Mouse (Mus musculus) limb, embryonic 11.5 days (tissue): ENCODE measurements around the gene Pbsn. TPM values are rescaled to one million over a fixed set of nuclear protein-coding genes. Genes with fewer than 3 reads are reported as not detected.

Source experiments
- ATAC-seq: fragments of 200-750 bp; cut with Nextera tagmentation; 2 replicates; pipeline ENCODE4 v1.8.0; 2017; ENCODE audit warnings: low read depth; ENCODE audit not compliant: insufficient number of reproducible peaks, low FRiP score, low TSS enrichment
- DNase-seq: peaks from one replicate; pipeline ENCODE4 v3.0.0-alpha.2; 2015; ENCODE audit warnings: low spot score
- H3K27ac ChIP-seq: fragments of 300-500 bp; sonication (generic); replicated peaks from 2 replicates; pipeline ENCODE4 v1.5.1; 2014; ENCODE audit warnings: low read depth, mild to moderate bottlenecking, low read length
- H3K27me3 ChIP-seq: fragments of 300-500 bp; sonication (generic); 2 replicates; pipeline ENCODE4 v1.6.1; 2014; ENCODE audit warnings: mild to moderate bottlenecking, low read length, mixed read lengths; ENCODE audit not compliant: control insufficient read depth, insufficient read depth
- H3K36me3 ChIP-seq: fragments of 300-500 bp; sonication (generic); 2 replicates; pipeline ENCODE4 v1.6.1; 2014; ENCODE audit warnings: mild to moderate bottlenecking, low read length, moderate library complexity, mixed read lengths; ENCODE audit not compliant: control insufficient read depth, insufficient read depth
- H3K4me1 ChIP-seq: fragments of 300-500 bp; sonication (generic); 2 replicates; pipeline ENCODE4 v1.6.1; 2014; ENCODE audit warnings: low read length, mixed read lengths; ENCODE audit not compliant: control insufficient read depth, insufficient read depth
- H3K4me2 ChIP-seq: fragments of 300-500 bp; sonication (generic); 2 replicates; pipeline ENCODE4 v1.6.1; 2014; ENCODE audit warnings: low read depth, mild to moderate bottlenecking, moderate library complexity; ENCODE audit not compliant: severe bottlenecking
- H3K4me3 ChIP-seq: fragments of 300-500 bp; sonication (generic); 2 replicates; pipeline ENCODE4 v1.5.1; 2014; ENCODE audit warnings: low read depth, low read length
- H3K9ac ChIP-seq: fragments of 300-500 bp; sonication (generic); 2 replicates; pipeline ENCODE4 v1.6.1; 2014; ENCODE audit warnings: mild to moderate bottlenecking, low read length
- H3K9me3 ChIP-seq: fragments of 300-500 bp; sonication (generic); 2 replicates; pipeline ENCODE4 v1.6.1; 2016; ENCODE audit warnings: low read length; ENCODE audit not compliant: control insufficient read depth
- WGBS: fragments of 180-500 bp; shearing (Covaris S2); extraction: QIAGEN DNeasy Blood & Tissue Kit; methylation state at CpG from one replicate; pipeline ENCODE4 v1.1.7; 2014; 5-methylcytosine and 5-hydroxymethylcytosine counted together
- polyA plus RNA-seq: library from polyadenylated mRNA; unstranded; fragments of >200 nt; fragmentation: Nextera tagmentation; extraction: Ambion mirVana; gene quantifications from 2 replicates; pipeline ENCODE4 v1.2.1, GENCODE M21; 2014

The Pbsn gene
- polyA plus RNA-seq, 1 experiment from 2014 or later: not detected

DNA sequence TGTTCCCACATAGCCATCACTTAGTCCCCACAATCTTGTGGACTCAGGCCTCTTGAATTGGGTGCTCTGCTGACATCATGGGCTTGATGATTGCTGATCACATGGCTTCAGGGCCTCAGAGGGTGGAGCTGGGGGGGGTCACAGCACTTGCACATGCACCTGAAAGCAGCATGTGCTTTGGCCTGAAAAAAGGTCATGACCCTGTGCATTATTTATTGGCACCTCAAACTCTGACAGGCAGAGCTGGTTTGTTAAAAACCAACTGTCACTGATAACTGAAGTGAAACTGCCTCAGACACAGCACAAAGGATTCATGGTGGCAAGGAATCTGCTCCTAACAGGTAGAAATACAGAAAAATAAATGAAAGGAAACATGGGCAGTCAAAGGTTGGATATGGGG is 55.6 kb downstream of the Pbsn start:
- Histone ChIP-seq H3K9me3 (no peaks in the 10 kb centered on the region), H3K36me3 (no peaks in the 10 kb centered on the region), H3K4me2 (no peak overlapping the region), H3K27me3 (no peaks in the 10 kb centered on the region), H3K27ac (no peak overlapping the region), H3K4me1 (no peaks in the 10 kb centered on the region), H3K4me3 (no peak overlapping the region), H3K9ac (no peak overlapping the region)
- no peak for ATAC-seq
- no peak for DNase-seq

DNA sequence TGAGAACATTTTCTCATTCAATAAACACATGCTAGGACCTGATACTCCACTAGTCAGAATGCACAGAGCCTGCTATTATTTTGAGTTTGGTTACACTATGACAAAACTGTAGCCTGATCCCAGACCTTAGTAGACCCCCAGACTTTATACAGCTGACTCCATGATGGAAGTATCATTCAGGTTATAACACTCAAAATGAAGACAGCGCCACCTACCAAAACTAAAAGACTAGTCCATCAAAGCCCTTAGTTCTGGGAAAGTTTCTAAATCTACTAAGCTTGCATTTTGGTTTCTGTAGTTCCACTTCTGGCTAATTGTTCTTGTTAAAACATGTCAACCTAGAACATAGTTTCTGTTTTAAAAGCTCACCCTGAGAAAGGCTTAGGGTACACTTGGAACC is 56.5 kb downstream of the Pbsn start:
- Histone ChIP-seq H3K9ac (no peak overlapping the region), H3K27me3 (no peaks in the 10 kb centered on the region), H3K9me3 (no peaks in the 10 kb centered on the region), H3K27ac (no peak overlapping the region), H3K4me2 (no peak overlapping the region), H3K4me1 (no peaks in the 10 kb centered on the region), H3K36me3 (no peaks in the 10 kb centered on the region), H3K4me3 (no peak overlapping the region)
- ATAC-seq (no peak), DNase-seq (no peak)
- 63% methylated on average over 1 of the region's 1 CpGs for WGBS

DNA sequence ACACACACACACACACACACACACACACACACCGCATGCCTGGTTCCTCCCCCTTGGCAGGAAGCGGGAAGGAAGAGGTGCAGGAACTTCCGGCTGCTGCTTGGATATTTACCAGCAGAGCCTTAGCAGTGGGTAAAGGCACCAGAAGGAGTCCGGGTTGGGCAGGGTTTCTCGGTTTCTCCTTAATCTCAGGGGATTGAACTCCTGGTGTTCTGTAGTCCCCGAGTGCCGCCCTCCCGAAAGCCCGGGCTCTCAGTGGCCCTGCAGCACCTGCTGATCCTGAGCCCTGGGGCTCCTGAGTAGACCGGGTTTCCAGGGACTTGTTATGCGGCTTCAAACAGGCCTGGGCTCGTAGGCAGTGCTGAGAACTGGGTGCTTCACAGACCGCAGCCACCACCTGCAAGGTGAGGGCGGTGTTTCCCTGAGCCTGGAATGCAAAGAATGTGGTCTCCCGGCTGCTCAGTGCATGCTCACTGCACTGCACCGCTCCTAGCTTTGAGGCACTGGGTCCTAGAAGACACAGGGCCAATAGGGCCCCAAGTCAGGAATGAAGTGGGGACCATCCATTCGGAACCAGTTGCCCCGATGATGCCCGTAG is 57.1 kb downstream of the Pbsn start, which contains the start of gene Prkx:
Prkx (minus strand) TSS at position 41 of the 598 bp plus-strand sequence.
- H3K4me3 ChIP-seq: peak within 1 kb of the TSS; percentile 49
- no peaks in the 10 kb centered on the region for H3K9me3 ChIP-seq
- DNase-seq (peak; percentile 50), ATAC-seq (peak; percentile 79)
- peak within 1 kb of the TSS; percentile 58 for H3K9ac ChIP-seq
- H3K4me1 ChIP-seq: no peaks in the 10 kb centered on the region
- H3K27ac ChIP-seq: peak within 1 kb of the TSS; percentile 8; the same call in 1 of the 2 replicates
- WGBS: 31% methylated on average over 18 of the region's 19 CpGs
- peak within 1 kb of the TSS; percentile 56 for H3K4me2 ChIP-seq
- H3K36me3 ChIP-seq: no peaks in the 10 kb centered on the region
- H3K27me3 ChIP-seq: no peaks in the 10 kb centered on the region

GRCm38 (mm10) chrX:77795858-77796174 is 57.6 kb downstream of the Pbsn start:
- Histone ChIP-seq H3K4me3 (peak overlapping the region; percentile 49), H3K9me3 (no peaks in the 10 kb centered on the region), H3K4me1 (no peaks in the 10 kb centered on the region), H3K9ac (peak overlapping the region; percentile 58), H3K4me2 (peak overlapping the region; percentile 56), H3K27me3 (no peaks in the 10 kb centered on the region), H3K27ac (no peak overlapping the region; the same call in 1 of the 2 replicates), H3K36me3 (no peaks in the 10 kb centered on the region)
- DNase-seq: peak; percentile 87
- 15% methylated on average over 27 of the region's 30 CpGs for WGBS
- ATAC-seq: peak; percentile 95

DNA sequence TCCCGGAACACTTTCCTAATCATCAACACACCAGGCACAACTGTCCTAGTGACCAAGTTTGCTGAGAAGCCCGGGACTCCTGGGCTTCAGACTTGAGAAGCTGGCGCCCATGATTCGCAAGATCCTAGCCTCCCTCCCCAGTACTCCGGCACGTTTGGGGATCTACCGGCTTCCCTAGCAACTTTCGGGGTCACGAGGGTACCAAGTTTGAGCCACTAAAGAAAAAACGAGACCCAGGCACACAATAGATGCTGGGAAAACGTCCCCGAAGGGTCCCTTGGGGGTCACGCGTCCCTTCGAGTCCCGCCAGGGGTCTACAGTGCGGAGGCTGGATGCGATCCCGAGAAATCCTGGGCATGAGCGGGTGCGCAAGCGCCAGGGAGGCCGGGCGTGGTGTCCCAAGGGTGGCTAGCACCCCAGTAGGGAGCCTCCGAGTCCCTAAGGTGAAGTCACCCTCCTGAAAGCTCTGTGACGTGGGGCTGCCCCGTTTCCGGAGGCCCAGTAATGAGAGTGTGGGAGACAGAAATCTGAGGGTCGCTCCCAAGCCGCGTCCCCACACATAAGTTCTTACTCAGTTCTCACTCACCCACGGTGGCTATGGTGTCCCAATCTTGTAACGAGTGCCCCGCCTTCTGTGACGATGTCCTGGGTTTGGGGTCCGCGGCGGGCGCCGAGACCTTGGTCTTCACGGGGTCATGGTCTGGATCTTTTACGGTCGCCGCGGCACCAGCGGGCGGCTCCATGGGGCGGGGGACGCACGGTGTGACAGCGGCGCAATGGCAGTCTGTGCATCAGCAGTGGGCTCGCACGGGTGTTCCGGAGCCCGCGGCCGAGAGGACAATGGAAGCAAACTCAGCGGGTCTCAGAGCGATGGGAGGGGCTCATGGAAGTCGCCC is 58.2 kb downstream of the Pbsn start:
- Histone ChIP-seq H3K27ac (no peak overlapping the region), H3K9me3 (no peaks in the 10 kb centered on the region), H3K9ac (peak overlapping the region; percentile 58), H3K36me3 (no peaks in the 10 kb centered on the region), H3K4me3 (peak overlapping the region; percentile 49), H3K4me1 (no peaks in the 10 kb centered on the region), H3K27me3 (no peaks in the 10 kb centered on the region), H3K4me2 (peak overlapping the region; percentile 56)
- WGBS: 22% methylated on average over 57 of the region's 61 CpGs
- DNase-seq (peak; percentile 21), ATAC-seq (peak; percentile 77)

GRCm38 (mm10) chrX:77788675-77789074 is 64.7 kb downstream of the Pbsn start:
- H3K9me3 ChIP-seq: no peaks in the 10 kb centered on the region
- H3K9ac ChIP-seq: no peak overlapping the region
- no peak overlapping the region for H3K4me3 ChIP-seq
- DNase-seq: no peak
- H3K36me3 ChIP-seq: no peaks in the 10 kb centered on the region
- no peak overlapping the region for H3K27ac ChIP-seq
- WGBS: 89% methylated on average over 3 of the region's 3 CpGs
- no peaks in the 10 kb centered on the region for H3K4me1 ChIP-seq
- no peaks in the 10 kb centered on the region for H3K27me3 ChIP-seq
- H3K4me2 ChIP-seq: no peak overlapping the region
- ATAC-seq: no peak

Other genes starting within 250 kb of the Pbsn start
- 12.8 and 14.4 TPM in 2 replicates for gene Prkx, start 57.3 kb downstream of the Pbsn start, polyA plus RNA-seq
- not detected in 2 replicates for gene Gm14744, start 11.1 kb upstream of the Pbsn start, polyA plus RNA-seq
- not detected in 2 replicates for gene 5430402E10Rik, start 71.4 kb upstream of the Pbsn start, polyA plus RNA-seq
- gene Obp1a, start 237.8 kb upstream of the Pbsn start, polyA plus RNA-seq: not detected in 2 replicates